Mouse (Mus musculus): ENCODE measurements around the gene Tpcn2.

Gene Tpcn2

DNA sequence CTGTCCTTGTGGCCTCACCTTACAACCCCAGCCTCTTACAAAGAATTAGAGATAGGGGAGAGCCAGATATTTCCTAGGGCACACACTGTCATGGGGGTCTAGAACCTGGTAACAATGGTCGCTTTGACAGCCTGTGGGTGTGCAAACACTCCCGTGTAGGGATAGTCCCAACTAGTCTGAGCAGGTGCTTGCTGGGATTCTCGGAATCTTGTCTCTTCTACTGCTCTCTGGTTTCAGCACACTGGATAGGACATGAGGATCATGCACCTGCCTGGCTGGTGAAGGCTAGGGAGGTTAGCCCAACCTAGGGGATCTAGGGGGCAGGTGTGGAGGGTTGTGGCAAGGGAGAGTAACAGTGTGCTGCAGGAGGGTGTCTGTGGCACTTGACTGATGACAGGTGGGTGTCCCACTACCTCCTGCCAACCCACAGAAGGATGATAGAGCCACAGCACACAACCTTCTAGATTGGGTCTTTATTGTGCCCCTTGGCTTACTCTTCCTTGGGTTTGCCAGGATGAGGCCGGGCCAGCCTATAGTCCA is 78.4 kb downstream of the Tpcn2 start:
- no peak for DNase-seq (ENCODE audit: low spot score)

DNA sequence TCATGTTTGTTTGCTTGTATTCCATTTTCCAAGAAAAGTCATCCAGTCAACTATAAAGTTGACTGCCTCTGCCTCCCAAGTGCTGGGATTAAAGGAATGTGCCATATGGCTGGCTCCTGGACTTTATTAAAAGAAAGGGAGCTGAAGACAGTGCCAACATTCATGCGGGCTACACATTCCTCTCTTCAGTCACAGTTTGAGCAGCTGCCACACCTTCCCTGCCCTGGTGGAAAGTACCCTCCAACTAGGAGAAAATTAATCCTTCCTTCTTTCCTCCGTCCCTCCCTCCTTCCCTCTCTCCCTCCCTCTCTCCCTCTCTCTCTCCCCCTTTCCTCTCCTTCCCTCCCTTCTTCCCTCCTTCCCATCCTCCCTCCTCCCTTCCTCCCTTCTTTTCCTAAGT is 84.1 kb downstream of the Tpcn2 start:
- DNase-seq (ENCODE audit: low spot score) = no peak

GRCm38 (mm10) chr7:145198223-145198714 is 85.5 kb downstream of the Tpcn2 start:
- no peak for DNase-seq (ENCODE audit: low spot score)

DNA sequence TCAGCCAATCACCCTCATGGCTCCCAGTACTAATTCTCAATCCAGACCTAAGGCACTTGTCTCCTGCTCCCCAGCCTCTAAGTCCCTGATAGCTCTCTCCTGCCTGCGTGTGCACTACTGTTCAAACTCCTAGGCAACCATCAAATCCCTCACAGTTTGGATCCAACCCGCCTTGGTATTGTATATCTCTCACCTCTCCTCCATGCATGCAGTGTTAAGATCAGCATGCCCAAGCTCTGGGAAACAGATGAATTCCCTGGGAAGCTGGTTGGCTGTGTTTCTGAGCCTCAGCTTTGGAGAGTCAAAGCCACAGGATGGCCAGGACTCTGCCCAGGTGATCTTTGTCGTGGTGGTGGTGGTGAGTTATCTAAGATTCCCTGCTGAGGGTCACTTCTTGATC is 86.1 kb downstream of the Tpcn2 start:
- DNase-seq (ENCODE audit: low spot score) = no peak

DNA sequence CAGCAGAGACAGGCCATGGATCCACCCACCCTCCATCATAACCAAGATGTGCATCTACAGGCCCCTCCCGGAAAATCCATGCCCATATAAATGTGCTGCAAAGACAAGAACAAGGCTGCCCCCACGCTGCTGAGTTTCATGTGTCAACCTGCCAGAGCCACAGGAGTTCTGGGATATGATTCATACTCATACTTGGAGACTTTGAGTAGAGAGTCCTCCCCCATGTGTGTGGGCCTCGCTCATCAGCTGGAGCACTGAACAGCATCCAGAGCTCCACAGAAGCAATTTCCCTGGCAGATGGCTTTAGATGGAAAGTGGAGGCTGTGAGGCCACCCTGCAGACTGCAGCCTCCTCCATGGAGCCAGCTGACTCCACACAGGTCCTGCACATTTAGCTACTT is 86.8 kb downstream of the Tpcn2 start:
- DNase-seq (ENCODE audit: low spot score) = peak; percentile 47

- no peak for DNase-seq (ENCODE audit: low spot score)
These were observed 87.5 kb downstream of the Tpcn2 start for GRCm38 (mm10) chr7:145196340-145196739.

GRCm38 (mm10) chr7:145195186-145195927 is 88.5 kb downstream of the Tpcn2 start:
- peak; percentile 34 for DNase-seq (ENCODE audit: low spot score)

- DNase-seq (ENCODE audit: low spot score) = peak; percentile 64
These were observed 89.2 kb downstream of the Tpcn2 start for GRCm38 (mm10) chr7:145194455-145195161.

GRCm38 (mm10) chr7:145192836-145193235 is 91.0 kb downstream of the Tpcn2 start:
- no peak for DNase-seq (ENCODE audit: low spot score)

- no peak for DNase-seq (ENCODE audit: low spot score)
These were observed 93.3 kb downstream of the Tpcn2 start for GRCm38 (mm10) chr7:145190520-145190919.

DNA sequence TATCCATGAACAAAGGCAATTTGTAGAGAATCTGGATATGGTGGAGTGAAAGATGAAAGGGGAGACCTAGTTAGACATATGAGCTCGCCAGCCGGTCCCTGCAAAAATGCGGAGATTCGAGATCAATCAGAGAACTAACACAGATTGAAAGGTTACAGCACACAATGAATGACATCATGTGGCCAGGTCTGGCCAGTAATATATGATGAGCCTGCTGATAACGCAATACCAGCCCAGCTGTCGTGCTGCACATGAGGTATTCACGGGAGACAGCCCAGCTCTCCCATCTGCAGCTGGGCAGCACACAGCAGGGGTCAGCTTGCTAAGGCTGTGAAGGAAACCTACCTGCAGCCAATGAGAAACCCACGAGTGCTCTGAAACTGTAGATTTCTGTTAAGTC is 94.5 kb downstream of the Tpcn2 start:
- no peak for DNase-seq (ENCODE audit: low spot score)

GRCm38 (mm10) chr7:145187802-145188201 is 96.0 kb downstream of the Tpcn2 start:
- DNase-seq (ENCODE audit: low spot score) = no peak

DNA sequence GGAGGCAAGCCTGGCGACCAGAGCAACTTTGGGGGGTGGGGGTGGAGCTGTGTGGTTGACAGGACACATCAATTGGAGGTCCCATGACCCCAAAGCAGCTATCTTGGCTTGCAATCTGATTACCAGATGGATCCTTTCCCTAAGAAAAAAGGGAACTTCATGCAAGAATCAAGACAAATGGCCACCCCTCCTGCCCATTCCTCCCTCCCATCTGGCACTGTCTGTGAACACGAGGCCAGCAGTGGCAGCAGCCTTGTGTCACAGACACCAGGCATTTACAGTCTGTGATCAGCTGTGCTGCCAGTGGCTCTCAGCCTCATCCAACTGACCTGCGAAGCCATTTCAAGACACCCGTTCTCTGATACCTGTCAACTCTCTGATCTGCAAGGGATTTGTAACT is 101.4 kb downstream of the Tpcn2 start:
- no peak for DNase-seq (ENCODE audit: low spot score)

DNA sequence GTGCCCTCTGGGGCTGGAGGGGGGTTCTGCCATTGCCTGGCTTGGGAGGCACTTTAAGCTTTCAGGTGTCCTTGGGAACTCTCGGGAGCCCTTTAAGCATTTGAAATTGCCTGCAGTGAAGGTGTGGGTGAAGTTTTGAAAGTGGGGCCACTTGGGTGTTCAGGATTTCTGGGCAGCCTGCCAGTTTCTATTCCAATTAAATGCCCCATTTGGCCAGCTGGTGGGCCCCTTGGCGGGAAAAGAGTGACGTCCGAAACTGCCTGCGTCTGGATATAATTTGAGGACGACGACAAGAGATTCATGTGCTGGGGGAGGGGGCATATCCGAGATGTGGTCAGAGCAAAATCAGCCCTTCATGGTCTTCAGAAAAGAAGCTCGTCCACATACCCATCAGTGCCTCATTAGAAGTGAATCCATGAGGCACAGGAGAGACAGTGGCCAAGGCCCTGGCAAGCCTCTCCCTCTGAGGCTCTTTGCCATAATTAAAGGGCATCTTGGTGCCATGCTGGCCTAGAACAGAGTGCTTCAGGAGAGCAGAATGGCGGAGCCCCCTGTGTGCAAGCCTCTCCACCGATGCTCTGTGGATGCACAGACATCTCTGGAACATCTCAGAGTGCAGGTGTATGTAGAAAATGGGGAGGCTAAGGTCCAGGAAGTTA is 102.3 kb downstream of the Tpcn2 start:
- no peak for DNase-seq (ENCODE audit: low spot score)

DNA sequence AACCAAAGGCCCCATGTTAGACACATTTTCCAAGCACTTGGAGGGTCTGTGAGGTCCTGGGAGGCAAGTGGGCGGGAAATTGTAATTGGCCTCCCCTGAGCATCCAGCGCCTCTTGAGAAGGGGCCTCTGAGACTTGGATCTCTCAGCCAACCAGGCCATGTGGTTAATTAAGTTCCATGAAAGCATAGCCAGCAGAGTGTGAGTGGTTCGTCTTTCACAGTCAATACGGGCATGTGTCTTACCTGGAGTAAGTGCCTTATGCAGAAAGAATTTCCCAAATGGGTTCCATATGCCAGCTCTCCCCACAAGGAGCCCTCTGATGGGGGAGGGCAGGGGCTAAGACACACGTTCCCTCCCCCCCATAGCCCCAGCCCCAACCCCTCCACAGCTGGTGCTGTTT is 104.1 kb downstream of the Tpcn2 start:
- no peak for DNase-seq (ENCODE audit: low spot score)

DNA sequence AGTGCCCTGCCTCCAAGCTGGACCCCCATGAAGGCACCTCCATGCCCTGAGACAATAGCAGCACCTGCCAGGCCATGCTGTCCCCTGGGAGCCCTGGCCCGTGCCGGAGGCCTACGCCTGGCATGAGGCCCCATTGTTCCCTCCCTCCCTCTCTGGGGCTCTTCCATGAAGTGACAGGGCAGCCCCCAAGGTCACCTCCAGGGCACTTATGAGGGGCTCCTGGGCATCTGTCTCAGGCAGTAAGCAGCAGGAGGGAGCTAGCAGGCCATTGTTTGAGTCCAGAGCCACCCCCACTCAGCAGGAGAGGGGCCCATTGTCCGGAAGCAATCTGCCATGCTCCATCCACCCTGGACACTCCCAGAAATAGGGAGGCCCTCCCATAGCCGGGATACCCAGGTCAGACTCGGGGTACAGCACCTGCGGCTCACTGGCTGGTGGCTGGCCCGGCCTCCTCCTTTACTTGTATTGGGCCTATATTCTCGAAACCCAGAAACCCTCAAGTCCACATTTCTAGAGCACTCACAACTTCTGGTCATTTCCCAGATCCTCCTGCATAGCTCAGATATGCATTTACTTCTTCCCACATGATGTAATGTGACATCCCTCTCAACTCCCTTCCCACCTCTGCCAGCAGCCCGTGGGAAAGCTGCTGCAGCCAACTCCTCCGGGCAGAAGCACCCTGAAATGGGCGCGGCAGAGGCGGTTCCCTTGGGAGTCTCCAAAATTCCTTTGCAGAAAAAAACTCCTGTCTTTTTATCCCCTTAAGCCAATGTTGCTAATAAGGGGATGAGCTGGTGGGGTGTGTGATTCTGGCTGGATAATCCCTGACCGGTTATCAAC is 106.8 kb downstream of the Tpcn2 start:
- no peak for DNase-seq (ENCODE audit: low spot score)

DNA sequence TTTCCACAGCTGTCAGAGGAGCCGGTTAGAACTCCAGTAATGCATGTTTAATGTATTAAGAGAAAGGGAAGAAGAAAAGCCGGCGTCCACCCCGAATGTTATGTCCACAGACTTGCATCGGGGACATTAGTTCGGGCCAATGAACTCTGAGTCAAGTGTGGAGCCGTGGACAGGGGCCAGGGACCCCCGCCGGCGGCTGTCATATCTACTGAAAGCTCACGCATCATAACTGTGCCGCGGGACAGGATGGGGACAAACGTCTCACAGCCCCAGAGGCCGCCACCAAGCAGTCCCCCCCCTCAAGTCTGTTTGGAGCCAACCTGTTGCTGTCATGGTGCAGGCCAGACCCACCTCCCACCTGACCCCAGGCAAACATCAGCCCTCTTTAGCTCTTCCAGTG is 110.2 kb downstream of the Tpcn2 start:
- DNase-seq (ENCODE audit: low spot score) = no peak

- DNase-seq (ENCODE audit: low spot score) = no peak
These were observed 110.7 kb downstream of the Tpcn2 start for GRCm38 (mm10) chr7:145173116-145173515.

DNA sequence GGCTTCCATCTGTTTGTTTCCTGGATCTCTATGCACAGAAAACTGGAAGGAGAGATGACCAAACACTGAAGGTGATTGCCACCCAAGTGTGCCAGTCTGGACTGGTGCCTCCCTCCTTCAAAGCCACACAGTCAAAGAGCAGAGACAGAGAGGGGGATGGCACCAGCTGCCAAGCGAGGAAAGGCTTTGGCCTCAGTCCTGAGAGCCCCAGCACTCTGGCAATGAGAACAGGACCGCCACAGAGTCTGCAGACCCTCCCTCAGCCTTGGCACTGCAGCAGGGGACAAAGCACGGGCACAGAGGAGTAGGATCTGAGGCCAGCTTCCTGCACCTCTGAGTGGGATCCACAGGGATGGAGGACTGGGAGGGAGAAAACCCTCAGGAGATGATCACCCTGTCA is 114.1 kb downstream of the Tpcn2 start:
- DNase-seq (ENCODE audit: low spot score) = no peak

DNA sequence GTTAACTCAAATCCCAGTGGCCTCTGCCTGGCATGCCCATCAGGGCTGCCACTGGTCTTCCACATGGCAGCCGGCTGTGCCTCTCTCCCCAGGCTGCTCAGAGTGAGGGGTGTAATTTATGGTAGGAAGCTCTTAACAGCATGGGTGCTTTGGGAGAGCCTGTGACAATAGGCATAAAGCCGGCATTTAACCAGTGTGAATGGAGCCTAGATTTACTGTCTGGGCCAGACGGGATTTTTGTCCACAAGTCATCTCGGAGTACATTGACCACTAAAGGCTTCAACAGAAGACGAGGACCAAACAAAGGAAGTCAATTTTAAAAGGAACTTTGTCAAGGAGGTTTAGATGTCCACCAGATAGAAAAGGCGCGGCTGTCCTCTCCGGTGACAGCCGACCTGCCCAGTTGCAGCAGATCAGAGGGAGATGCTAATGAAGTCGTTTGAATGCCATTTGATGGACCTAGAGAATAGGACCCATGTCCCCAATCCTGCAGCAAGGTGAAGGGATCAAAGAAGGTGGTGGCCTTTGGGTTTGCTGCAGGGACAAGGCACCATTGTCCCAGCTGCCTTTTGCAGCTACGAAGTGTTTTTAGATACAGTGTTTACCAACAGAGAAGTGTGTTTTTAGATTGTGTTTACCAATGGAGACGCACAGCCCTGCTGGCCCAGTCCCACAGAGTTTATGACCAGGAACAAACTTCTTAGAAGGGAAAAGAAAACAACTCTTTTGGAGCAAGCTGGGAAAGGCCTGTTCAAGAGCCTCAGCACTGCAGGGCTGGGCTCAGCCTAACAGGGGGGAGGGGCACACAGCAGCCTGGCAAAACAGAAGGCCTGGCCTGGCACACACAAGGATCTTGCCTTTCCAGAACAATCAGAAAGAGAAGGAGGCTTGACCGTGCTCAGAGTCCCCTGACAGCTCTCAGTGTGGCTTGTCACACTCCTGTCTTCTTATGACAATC is 124.2 kb downstream of the Tpcn2 start:
- peak; percentile 33 for DNase-seq (ENCODE audit: low spot score)

DNA sequence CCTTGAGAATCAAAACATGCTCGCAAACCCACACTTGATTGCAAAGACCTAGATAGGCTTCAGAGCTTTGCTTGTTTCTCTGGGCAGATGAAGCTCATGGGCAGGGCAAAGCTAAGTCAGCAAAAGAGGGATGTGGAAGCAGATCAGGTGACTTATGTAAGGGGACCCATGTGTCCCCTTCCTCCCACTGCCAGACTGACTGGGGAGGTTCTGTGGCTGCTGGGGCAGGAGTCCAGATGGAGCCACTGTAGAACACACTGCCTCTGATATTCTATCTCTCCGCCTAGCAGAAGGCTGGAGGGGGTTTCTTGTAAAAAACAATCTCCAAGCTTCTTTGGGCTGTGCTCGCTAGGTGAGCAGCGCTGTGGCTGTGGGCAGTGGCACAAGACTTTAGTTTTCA is 128.1 kb downstream of the Tpcn2 start:
- DNase-seq (ENCODE audit: low spot score) = no peak
